Mouse (Mus musculus) hindbrain, embryonic 12.5 days (tissue): Measurements from ENCODE around the gene Lgals8. TPM values are rescaled to one million over a fixed set of nuclear protein-coding genes. Genes with fewer than 3 reads are reported as not detected.
"Not testable (repeated sequence)": the region's sequence is repeated elsewhere in the genome, so short reads cannot be mapped to it uniquely, and the experiment has no call there.

Experiments used
- ATAC-seq: fragments of 200-750 bp; cut with Nextera tagmentation; 2 replicates; pipeline ENCODE4 v1.8.0; 2017; ENCODE audit warnings: moderate TSS enrichment; ENCODE audit not compliant: low FRiP score
- H3K27ac ChIP-seq: fragments of 300-500 bp; sonication (generic); 2 replicates; pipeline ENCODE4 v1.5.1; 2016; ENCODE audit warnings: mild to moderate bottlenecking
- H3K27me3 ChIP-seq: fragments of 300-500 bp; sonication (generic); 2 replicates; pipeline ENCODE4 v1.6.1; 2016; ENCODE audit warnings: mild to moderate bottlenecking
- H3K36me3 ChIP-seq: fragments of 300-500 bp; sonication (generic); 2 replicates; pipeline ENCODE4 v1.6.1; 2016; ENCODE audit warnings: mild to moderate bottlenecking
- H3K4me1 ChIP-seq: fragments of 300-500 bp; sonication (generic); 2 replicates; pipeline ENCODE4 v1.6.1; 2016
- H3K4me2 ChIP-seq: fragments of 300-500 bp; sonication (generic); replicated peaks from 2 replicates; pipeline ENCODE4 v1.6.1; 2016; ENCODE audit warnings: mild to moderate bottlenecking
- H3K4me3 ChIP-seq: fragments of 300-500 bp; sonication (generic); 2 replicates; pipeline ENCODE4 v1.5.1; 2016; ENCODE audit warnings: mild to moderate bottlenecking
- H3K9ac ChIP-seq: fragments of 300-500 bp; sonication (generic); 2 replicates; pipeline ENCODE4 v1.6.1; 2016; ENCODE audit warnings: mild to moderate bottlenecking, moderate library complexity
- H3K9me3 ChIP-seq: fragments of 300-500 bp; sonication (generic); replicated peaks from 2 replicates; pipeline ENCODE4 v1.6.1; 2016; ENCODE audit warnings: mild to moderate bottlenecking
- WGBS: fragments of 180-500 bp; shearing (Covaris S2); methylation state at CpG from one replicate; pipeline ENCODE4 v1.1.7; 2016; 5-methylcytosine and 5-hydroxymethylcytosine counted together
- polyA plus RNA-seq: library from polyadenylated mRNA; unstranded; fragments of >200 nt; fragmentation: Nextera tagmentation; extraction: Ambion mirVana; gene quantifications from 2 replicates; pipeline ENCODE4 v1.2.1, GENCODE M21; 2016

The Lgals8 gene
- polyA plus RNA-seq, 1 experiment from 2014 or later: 14.5 TPM

DNA sequence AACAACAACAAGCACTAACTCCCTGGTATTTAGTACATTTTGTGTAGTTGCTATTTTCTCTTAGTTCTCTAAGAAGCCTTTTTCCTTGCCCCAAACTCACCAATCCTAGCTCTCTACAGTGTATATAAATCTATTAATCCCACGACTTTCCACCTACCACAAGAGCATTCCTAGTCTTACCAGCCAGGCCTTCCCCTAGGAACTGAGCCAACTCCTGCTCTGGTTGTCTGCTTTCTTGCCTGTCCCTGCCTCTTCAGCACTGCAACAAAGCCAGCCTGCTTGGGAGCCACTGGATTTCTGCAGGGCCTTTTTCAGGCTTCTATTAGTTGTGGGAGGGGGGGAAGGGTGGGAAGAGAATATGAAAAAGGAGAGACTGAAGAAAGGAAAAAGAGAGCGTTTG is 20.5 kb upstream of the Lgals8 start:
- Histone ChIP-seq H3K27me3 (no peaks in the 10 kb centered on the region), H3K9me3 (no peaks in the 10 kb centered on the region), H3K27ac (no peak overlapping the region), H3K4me3 (no peak overlapping the region), H3K9ac (no peak overlapping the region), H3K36me3 (no peaks in the 10 kb centered on the region), H3K4me2 (no peak overlapping the region), H3K4me1 (no peaks in the 10 kb centered on the region)
- 71% methylated on average over 2 of the region's 2 CpGs for WGBS
- no peak for ATAC-seq

DNA sequence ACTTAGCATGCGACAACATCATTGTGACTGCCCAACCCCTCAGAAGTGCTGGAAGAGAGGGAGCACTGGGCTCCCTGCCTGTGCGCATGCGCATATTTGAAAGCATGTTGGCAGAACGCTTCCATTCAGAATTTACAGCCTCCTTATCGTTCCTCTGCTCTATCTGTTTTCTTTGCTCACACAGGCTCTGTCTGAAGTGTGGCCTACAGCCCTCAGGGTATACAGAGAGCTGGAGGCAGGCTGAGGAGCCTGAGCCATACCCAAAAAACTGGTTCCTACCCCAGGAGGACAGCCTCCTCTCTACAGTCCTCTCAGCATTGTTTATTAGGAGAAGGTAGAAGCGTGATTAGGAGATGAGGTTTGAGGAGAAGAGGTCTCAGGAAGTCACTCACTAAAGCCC is 15.1 kb upstream of the Lgals8 start:
- WGBS: 83% methylated on average over 6 of the region's 6 CpGs

DNA sequence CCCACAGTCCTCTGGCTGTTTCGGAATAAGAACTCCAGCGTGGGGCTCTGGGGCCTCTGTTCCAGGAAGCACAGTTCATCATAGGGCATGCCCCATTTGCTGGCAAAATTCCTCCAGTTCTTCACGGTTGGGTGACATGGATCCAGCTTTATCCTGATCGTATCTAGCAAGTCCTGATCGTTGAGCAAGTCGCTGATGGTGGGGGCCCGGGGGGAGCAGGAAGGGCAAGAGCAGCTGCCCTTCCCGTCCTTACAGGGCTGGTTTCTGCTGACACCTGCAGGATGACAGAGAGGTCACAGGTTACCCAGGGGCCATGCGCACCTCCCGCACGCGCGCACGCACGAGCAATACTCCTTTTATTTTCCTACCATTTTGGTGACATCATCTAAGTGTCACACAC is 13.6 kb upstream of the Lgals8 start:
- Histone ChIP-seq H3K36me3 (no peaks in the 10 kb centered on the region), H3K27ac (no peak overlapping the region), H3K4me3 (no peak overlapping the region), H3K4me2 (no peak overlapping the region), H3K9ac (no peak overlapping the region), H3K4me1 (no peaks in the 10 kb centered on the region), H3K27me3 (no peaks in the 10 kb centered on the region), H3K9me3 (no peaks in the 10 kb centered on the region)
- WGBS: 82% methylated on average over 15 of the region's 15 CpGs
- ATAC-seq: no peak

More for the DNA sequence above, 15.1 kb upstream of the Lgals8 start:
- no peaks in the 10 kb centered on the region for H3K36me3 ChIP-seq
- no peak overlapping the region for H3K9ac ChIP-seq
- no peaks in the 10 kb centered on the region for H3K27me3 ChIP-seq
- no peaks in the 10 kb centered on the region for H3K9me3 ChIP-seq
- no peak overlapping the region for H3K4me3 ChIP-seq
- H3K4me1 ChIP-seq: no peaks in the 10 kb centered on the region
- ATAC-seq: no peak
- H3K27ac ChIP-seq: no peak overlapping the region
- H3K4me2 ChIP-seq: no peak overlapping the region

DNA sequence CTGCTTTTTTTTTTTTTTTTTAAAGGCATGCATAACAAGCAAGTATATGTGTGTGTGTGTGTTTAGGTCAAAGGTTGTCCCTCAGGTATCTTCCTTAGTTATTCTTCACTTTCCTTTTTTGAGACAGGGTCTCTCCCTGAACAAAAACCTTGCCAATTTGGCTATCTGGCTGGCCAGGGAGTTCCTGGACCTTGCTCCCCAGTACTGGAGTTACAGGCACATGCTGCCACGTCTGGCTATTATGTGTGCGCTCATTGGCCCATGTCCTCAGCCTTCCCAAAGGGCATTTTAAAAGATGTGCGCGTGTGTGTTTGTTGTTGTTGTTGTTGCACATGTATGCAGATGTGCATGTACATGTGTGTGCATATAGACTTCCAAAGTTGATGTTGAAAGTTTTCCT is 12.1 kb upstream of the Lgals8 start:
- WGBS: 87% methylated on average over 4 of the region's 4 CpGs

DNA sequence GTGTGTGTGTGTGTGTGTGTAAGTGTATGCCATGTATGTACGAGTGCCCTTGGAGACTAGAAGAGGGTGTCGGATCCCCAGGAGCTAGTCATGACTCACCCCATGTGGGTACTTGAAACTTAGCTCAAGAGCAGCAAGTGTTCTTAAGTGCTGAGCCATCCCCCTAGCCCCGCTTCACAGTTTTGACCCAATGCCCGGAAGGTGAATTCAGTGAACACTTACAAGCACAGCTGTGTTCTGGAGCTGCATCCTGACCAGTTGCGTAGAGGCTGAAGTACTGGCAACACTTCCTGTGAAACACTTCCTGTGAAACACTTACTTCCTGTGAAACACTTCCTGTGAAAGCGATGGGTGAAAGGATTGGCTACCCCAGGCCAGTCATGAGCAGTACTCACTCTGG is 10.5 kb upstream of the Lgals8 start:
- ATAC-seq: no peak
- Histone ChIP-seq H3K36me3 (no peaks in the 10 kb centered on the region), H3K27ac (no peak overlapping the region), H3K4me3 (no peak overlapping the region), H3K4me2 (no peak overlapping the region), H3K9ac (no peak overlapping the region), H3K27me3 (no peaks in the 10 kb centered on the region), H3K9me3 (no peaks in the 10 kb centered on the region), H3K4me1 (no peaks in the 10 kb centered on the region)
- 94% methylated on average over 6 of the region's 6 CpGs for WGBS

More for the DNA sequence above, 12.1 kb upstream of the Lgals8 start:
- Histone ChIP-seq H3K4me3 (no peak overlapping the region), H3K27me3 (no peaks in the 10 kb centered on the region), H3K9ac (no peak overlapping the region), H3K9me3 (no peaks in the 10 kb centered on the region), H3K4me1 (no peaks in the 10 kb centered on the region), H3K4me2 (no peak overlapping the region), H3K27ac (no peak overlapping the region), H3K36me3 (no peaks in the 10 kb centered on the region)
- ATAC-seq: no peak

DNA sequence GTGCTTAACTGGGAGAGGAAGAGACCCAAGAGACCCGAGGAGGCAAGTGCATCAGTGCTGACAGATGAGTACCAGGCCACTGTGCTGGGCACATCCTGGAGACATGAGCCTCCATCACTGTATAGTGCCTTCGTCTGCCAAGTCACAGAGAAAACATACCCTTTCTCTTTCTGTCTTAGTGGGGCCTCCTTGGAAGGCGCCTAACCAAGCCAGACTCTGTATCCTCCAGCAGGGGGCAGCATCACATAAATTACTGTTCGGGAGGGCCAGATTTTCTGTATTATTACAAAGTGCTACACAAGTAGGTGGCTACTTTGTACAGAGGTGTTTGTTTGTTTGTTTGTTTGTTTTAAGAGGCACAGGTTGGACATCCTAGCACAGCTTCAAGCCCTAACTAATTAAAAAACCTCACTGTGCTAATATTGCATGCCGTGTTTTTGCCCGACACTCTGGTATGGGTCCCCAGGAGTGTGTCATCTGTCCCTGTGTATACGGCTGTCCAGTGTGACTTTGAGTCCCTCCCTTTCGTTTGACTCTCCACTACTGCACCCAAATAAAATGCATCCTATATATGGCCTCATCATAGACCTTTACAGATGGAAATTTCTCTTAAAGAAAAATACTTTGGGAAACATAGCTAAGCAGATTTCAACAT is 9.1 kb upstream of the Lgals8 start:
- H3K36me3 ChIP-seq: no peaks in the 10 kb centered on the region
- H3K4me3 ChIP-seq: no peak overlapping the region
- no peaks in the 10 kb centered on the region for H3K4me1 ChIP-seq
- H3K9me3 ChIP-seq: no peaks in the 10 kb centered on the region
- H3K4me2 ChIP-seq: no peak overlapping the region
- no peaks in the 10 kb centered on the region for H3K27me3 ChIP-seq
- H3K9ac ChIP-seq: no peak overlapping the region
- 36% methylated on average over 8 of the region's 8 CpGs for WGBS
- no peak overlapping the region for H3K27ac ChIP-seq
- peak; percentile 79 for ATAC-seq

DNA sequence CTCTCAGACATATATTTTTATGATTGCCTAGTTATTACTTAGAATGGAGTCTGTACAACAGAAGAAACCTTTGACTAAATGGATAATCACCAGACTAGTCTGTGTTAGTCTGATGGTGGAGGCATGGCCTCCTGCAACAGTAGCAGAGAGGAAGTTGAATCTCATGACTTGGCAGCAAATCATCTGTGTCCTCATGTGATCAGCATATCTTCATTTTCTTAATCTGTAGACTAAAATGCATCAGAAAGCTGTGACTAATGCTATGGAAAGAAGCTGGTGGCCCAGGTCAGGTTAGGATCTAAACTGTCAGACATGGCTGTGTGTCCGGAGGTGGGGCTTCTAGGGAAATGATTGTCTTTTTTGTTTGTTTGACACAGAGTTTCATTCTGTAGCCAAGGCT is 3.7 kb upstream of the Lgals8 start:
- no peaks in the 10 kb centered on the region for H3K36me3 ChIP-seq
- no peaks in the 10 kb centered on the region for H3K9me3 ChIP-seq
- no peaks in the 10 kb centered on the region for H3K4me1 ChIP-seq
- no peak overlapping the region for H3K4me3 ChIP-seq
- no peak for ATAC-seq
- H3K9ac ChIP-seq: no peak overlapping the region
- 89% methylated on average over 1 of the region's 1 CpGs for WGBS
- H3K27me3 ChIP-seq: no peaks in the 10 kb centered on the region
- H3K4me2 ChIP-seq: no peak overlapping the region
- no peak overlapping the region for H3K27ac ChIP-seq

DNA sequence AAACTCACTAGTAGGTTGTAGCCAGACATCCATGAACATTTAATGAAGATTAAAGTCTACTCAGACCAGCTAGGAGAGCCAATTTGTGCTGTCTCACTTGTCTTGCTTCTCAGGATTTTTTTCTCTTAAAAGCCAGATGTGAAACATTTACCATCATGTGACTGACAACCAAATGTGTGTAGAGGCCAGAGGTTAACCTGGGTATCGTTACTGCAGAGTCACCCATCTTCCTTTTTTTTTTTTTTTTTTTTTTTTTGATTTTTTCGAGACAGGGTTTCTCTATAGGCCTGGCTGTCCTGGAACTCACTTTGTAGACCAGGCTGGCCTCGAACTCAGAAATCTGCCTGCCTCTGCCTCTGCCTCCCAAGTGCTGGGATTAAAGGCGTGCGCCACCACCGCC is 585 bp downstream of the Lgals8 start:
- WGBS: 89% methylated on average over 6 of the region's 6 CpGs
- not testable (repeated sequence) for H3K4me3 ChIP-seq, H3K27me3 ChIP-seq, H3K9ac ChIP-seq, H3K4me2 ChIP-seq, H3K27ac ChIP-seq, H3K9me3 ChIP-seq, ATAC-seq, H3K4me1 ChIP-seq, H3K36me3 ChIP-seq

DNA sequence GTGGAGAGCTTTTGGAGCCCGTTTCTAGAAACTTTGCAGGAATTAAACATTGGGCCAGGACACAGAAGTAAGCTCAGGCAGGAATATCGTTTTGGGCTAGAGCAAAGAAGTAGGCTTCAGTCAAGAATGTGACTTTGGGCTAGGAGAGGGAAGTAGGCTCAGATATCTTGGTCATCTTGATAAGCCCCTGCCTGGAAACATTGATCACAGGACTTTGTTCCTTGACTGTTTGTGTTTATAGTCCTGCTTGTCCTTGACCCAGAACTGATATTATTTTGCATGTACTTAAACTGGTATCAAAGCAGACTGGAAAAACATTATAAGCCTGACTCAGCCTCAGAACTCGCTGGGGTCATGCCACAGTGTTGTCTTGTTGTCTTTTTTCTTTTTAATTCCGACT is 2.1 kb downstream of the Lgals8 start:
- Histone ChIP-seq H3K27ac (no peak overlapping the region), H3K4me2 (no peak overlapping the region), H3K9ac (no peak overlapping the region), H3K4me1 (0 out of 2 replicates have a peak, but pooled peaks cover 4% of the 10 kb centered on the region), H3K27me3 (no peaks in the 10 kb centered on the region), H3K4me3 (no peak overlapping the region), H3K36me3 (no peaks in the 10 kb centered on the region), H3K9me3 (no peaks in the 10 kb centered on the region)
- 70% methylated on average over 4 of the region's 4 CpGs for WGBS
- no peak for ATAC-seq

DNA sequence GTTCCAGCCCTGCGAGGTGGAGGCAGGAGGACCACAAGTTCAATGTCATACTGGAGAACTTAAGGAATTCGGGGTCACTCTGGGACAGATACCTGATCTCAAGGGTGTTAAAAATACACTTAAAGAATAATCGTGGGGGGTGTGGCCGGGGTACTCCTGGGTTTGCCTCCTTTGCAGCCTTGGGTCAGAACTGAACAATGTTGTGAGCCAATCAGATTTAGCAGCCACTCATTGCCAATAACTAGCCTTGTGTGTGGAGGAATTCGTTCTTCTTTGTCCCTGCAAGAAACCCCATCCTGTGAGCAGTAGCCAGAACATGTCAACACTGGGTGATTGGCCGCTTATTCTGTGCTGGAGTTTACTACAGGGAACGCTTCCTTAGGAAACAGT is 3.0 kb downstream of the Lgals8 start:
- Histone ChIP-seq H3K9me3 (no peaks in the 10 kb centered on the region), H3K36me3 (no peaks in the 10 kb centered on the region), H3K27ac (0 out of 2 replicates have a peak overlapping the region, but pooled peaks have one; percentile 52), H3K9ac (peak overlapping the region; percentile 78), H3K4me1 (0 out of 2 replicates have a peak, but pooled peaks cover 4% of the 10 kb centered on the region), H3K4me3 (peak overlapping the region; percentile 70), H3K27me3 (no peaks in the 10 kb centered on the region), H3K4me2 (peak overlapping the region; percentile 76)
- peak; percentile 66 for ATAC-seq
- 6% methylated on average over 7 of the region's 7 CpGs for WGBS

DNA sequence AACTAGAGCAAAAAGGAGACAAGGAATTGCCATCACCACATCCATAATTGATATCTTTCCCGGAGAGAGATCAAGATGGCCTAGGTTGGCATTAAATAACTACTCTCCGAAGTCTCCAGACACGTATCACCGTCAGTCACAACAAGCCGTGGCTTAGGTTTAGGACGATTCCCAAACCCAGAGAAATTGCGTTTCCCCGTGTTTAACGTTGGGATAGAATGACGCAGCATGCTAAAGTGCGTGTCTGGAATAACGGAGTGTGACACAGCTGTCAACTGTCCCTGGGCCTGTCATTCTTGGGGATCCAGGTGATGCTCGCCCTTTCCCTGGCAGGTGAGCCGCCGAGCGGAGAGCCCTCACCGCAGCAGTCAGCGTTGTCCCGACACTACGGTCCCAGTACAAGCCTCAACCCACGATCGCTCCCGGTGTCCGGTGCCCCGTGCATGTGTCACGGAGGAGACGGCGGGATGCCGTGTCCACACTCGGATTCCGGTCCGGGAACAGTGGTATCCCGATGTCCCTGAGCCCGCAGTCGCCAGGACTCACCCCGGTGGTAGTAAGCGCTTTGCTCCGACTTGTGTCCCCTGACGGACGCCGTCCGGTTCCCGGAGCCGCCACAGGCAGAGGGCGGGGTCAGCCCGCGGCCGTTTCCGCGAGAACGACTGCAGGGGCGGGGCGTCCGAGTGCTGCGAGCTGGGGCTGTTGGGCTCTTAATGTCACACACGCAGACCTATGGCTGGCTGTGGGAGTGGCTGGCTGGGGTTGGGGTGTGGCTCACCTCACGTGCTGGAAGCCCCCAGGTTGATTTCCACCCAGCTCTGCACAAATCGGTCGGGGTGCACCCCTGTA is 3.6 kb downstream of the Lgals8 start:
- under 1% methylated on average over 59 of the region's 59 CpGs for WGBS
- Histone ChIP-seq H3K4me2 (peak overlapping the region; percentile 76), H3K4me1 (0 out of 2 replicates have a peak, but pooled peaks cover 4% of the 10 kb centered on the region), H3K4me3 (peak overlapping the region; percentile 70), H3K27ac (peak overlapping the region; percentile 52; the same call in 1 of the 2 replicates), H3K36me3 (no peaks in the 10 kb centered on the region), H3K27me3 (no peaks in the 10 kb centered on the region), H3K9me3 (no peaks in the 10 kb centered on the region), H3K9ac (peak overlapping the region; percentile 78)
- ATAC-seq: peak; percentile 96

DNA sequence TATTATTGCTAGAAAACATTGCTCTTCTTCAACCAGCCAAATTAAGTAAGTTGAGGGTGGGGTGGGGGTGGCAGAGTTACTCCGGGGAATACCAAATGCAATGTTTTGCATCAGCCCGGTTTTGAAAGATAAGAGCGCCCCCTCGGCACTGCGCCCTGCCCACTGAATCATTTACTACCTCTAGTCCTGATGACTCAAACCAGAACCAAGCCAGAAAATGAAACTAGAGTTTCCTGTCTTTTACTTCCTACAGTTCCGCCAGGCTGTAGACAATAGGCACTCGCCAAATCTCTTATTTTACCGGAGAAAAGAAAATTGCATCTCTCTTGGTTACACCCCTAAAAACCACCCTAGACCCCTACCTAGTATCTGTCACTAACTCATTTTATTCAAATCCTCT is 4.3 kb downstream of the Lgals8 start:
- ATAC-seq: 0 out of 2 replicates have a peak, but pooled peaks have one; percentile 2

More for the DNA sequence above, 4.3 kb downstream of the Lgals8 start:
- WGBS: 11% methylated on average over 8 of the region's 8 CpGs
- H3K27me3 ChIP-seq: no peaks in the 10 kb centered on the region
- H3K9ac ChIP-seq: peak overlapping the region; percentile 78
- H3K36me3 ChIP-seq: no peaks in the 10 kb centered on the region
- H3K4me3 ChIP-seq: peak overlapping the region; percentile 70
- 0 out of 2 replicates have a peak, but pooled peaks cover 4% of the 10 kb centered on the region for H3K4me1 ChIP-seq
- H3K4me2 ChIP-seq: peak overlapping the region; percentile 76
- H3K27ac ChIP-seq: no peak overlapping the region
- H3K9me3 ChIP-seq: no peaks in the 10 kb centered on the region
